Mouse (Mus musculus): ENCODE measurements around the gene Alms1. TPM values are rescaled to one million over a fixed set of nuclear protein-coding genes. Genes with fewer than 3 reads are reported as not detected.
"Not testable (repeated sequence)": the region's sequence is repeated elsewhere in the genome, so short reads cannot be mapped to it uniquely, and the experiment has no call there.

Alms1 gene
- total RNA-seq, 2 experiments from 2014 or later = 6.9 to 7.0 TPM

- DNase-seq (ENCODE audit: low spot score in 2 of 2) = not testable (repeated sequence)
Observed at GRCm38 (mm10) chr6:85713105-85713504, 125.8 kb downstream of the Alms1 start, which contains the start of gene Nat8f7. TSS of gene Nat8f7 (minus strand) at chr6:85713205.

Small RNA genes within 50 kb of the gene (microRNA-seq; reads per million reads assigned to microRNA genes)
- 0 reads per million in 2 experiments for gene Gm27317

Other genes with a start within 250 kb of the Alms1 start
- 10 to 100 TPM; 50.8 to 56.2 TPM for gene Rab11fip5, start 212.9 kb upstream of the Alms1 start, total RNA-seq (2021)
- not detected for gene Noto, start 163.6 kb upstream of the Alms1 start, total RNA-seq (2021)
- 10 to 100 TPM; 32.8 to 35.4 TPM for gene Smyd5, start 155.5 kb upstream of the Alms1 start, total RNA-seq (2021)
- 100 to 1,000 TPM; 204 to 218 TPM for gene Cct7, start 136.0 kb upstream of the Alms1 start, total RNA-seq (2021)
- gene Pradc1, start 135.6 kb upstream of the Alms1 start, total RNA-seq (2021) = 10 to 100 TPM; 13.7 to 18.1 TPM
- 10 to 100 TPM; 89.7 to 94.5 TPM for gene Fbxo41, start 84.5 kb upstream of the Alms1 start, total RNA-seq (2021)
- 10 to 100 TPM; 26.5 to 32.0 TPM for gene Egr4, start 73.9 kb upstream of the Alms1 start, total RNA-seq (2021)
- 1 to 10 TPM; 1.7 to 2.7 TPM for gene Nat8f7, start 125.7 kb downstream of the Alms1 start, total RNA-seq (2021)
- gene Nat8f3, start 178.2 kb downstream of the Alms1 start, total RNA-seq (2021) = 1 to 10 TPM; 1.6 to 1.7 TPM
- gene Nat8f6, start 233.4 kb downstream of the Alms1 start, total RNA-seq (2021) = 1 to 10 TPM; 1.3 to 1.4 TPM
- 1 to 10 TPM; 4.6 to 4.8 TPM for gene Nat8f5, start 233.4 kb downstream of the Alms1 start, total RNA-seq (2021)
- gene Nat8, start 244.6 kb downstream of the Alms1 start, total RNA-seq (2021) = 1 to 10 TPM; 2.8 to 2.9 TPM

Measured in layer of hippocampus, postnatal 14 days (tissue).